Mouse (Mus musculus) right cerebral cortex, postnatal 10 days (tissue): Measurements from ENCODE around the gene 1700001K19Rik.
"Not testable (repeated sequence)": the region's sequence is repeated elsewhere in the genome, so short reads cannot be mapped to it uniquely, and the experiment has no call there.

Experiments used
- DNase-seq, 2 experiments: peaks; one replicate each; pipeline ENCODE4 v3.0.0; 2021; ENCODE audit warnings: low spot score in 2 of 2

The 1700001K19Rik gene

DNA sequence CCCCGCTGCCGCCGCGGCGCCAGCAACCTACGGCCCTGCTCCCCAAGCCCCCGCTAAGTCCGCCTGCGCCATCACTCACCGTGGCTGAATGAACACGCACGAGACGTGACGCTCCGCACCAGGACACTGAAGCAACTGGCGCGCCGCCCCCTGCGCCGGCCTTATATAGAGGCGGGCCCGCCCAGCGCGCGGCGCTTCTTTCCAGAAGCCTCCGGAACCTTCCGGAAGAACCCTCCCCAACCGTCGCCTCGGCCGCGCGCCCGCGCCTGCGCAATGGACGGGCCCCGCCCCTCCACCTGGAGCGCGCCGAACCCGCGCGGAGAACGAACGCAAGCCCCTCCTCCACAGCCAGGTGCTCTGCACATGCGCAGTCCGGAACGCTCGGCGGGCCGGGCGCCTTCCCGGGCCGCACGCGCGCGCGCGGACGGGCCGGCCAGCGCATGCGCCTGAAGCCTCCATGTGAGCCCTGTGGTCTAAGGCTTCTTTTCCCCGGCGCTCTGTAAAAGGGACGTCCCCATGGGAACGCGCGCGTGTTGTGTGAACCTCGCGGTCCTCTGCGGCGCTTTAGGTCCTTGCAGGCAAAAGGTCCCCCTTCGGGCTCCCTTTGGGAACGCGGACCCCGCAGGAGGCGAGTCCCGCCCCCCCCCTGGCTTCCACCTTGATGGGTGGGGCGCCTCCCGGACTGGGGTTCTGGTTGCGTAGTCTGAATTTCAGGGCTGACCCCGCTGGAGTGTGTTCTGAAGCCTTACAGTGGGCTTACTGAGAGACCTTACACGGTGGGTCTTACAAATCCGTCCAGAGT is 14.0 kb upstream of the 1700001K19Rik start:
- DNase-seq, result peak; percentile 98 to 99

DNA sequence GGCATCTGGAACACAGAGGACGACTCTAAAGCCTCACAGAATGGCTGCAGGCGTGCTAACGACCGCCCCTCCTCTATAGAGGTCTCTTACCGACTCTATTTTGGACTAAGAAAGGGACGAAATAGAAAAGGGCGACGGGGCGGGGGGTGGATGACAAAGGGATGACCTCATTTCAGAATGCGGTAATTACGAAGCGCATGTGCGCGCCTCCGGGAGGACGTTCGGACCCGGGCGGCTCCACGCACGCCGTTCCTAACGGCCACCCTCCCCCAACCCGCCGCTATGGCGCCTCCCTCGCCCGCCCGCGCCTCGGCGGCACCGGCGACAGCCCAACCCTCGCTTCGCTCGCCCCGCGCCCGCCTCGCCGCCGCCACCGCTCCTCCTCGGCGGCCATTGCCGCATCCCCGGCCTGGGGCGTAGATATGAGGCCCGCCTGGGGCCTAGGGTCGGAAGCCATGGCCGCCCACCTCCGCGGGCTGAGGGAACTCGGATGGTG is 13.3 kb upstream of the 1700001K19Rik start:
- DNase-seq, result peak; percentile 77 to 82

DNA sequence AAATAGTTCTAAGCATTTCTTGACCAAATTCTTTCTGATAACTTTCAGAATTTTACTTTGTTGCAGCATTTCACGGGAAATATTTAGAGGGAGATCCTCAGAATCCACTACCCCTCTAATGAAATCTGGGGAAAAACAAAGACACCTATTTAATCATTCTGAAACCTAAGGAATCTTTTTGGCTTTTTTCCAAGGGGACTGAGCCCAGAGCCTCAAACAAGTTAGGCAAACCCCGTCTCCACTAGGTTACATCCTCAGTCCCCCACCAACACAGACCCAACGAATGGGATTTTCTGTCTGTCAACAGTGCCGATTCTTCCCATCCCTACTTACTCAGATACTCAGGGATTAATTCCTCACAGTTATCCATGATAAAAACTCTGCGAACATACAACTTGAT is 11.0 kb upstream of the 1700001K19Rik start:
- DNase-seq, result not testable (repeated sequence)

DNA sequence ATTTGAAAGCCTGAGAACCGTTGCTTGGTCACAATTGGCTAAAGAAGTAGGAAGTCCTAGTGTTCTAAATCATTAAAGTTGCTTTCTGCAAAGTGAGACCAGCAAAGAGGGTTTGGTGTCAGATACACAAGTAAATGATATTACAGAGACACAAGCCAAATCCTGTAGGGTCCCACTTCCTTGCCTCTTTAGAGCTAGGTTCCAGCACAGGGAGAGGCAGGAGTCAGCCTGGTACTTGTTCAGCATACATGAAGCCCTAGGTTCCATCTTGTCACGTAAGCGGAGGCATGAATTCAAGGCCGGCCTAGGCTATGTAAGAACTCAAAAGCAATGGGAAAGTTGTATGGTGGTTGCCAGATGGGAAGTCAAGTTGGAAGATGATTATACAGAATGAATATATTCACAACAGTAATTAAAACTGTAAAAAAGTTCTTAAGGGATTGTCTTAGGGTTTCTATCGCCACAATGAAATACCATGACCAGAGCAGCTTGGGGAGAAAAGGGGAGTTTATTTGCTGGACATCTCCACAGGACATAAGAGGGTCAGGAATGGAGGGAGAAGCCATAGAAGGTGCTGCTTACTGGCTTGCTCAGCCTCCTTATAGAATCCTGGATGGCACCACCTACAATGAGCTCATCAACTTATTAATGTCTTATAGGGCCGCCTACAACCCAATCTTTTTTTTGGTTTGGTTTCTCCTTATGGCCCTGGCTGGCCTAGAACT is 7.7 kb upstream of the 1700001K19Rik start:
- no peak for DNase-seq

DNA sequence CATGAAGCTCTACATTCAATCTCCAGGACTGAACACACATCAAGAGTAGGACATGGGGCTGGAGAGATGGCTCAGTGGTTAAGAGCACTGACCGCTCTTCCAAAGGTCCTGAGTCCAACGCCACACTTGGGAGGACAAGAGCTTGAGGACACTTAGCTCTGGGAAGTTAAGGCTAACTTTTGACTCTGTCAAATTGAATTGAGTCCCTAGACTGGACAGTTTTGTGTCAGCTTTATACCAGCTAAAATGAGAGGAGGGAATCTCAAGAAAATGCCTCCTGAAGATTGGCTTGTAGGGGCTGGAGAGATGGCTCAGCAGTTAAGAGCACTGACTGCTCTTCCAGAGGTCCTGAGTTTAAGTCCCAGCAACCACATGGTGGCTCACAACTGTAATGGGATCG is 6.5 kb upstream of the 1700001K19Rik start:
- DNase-seq, result not testable (repeated sequence)

DNA sequence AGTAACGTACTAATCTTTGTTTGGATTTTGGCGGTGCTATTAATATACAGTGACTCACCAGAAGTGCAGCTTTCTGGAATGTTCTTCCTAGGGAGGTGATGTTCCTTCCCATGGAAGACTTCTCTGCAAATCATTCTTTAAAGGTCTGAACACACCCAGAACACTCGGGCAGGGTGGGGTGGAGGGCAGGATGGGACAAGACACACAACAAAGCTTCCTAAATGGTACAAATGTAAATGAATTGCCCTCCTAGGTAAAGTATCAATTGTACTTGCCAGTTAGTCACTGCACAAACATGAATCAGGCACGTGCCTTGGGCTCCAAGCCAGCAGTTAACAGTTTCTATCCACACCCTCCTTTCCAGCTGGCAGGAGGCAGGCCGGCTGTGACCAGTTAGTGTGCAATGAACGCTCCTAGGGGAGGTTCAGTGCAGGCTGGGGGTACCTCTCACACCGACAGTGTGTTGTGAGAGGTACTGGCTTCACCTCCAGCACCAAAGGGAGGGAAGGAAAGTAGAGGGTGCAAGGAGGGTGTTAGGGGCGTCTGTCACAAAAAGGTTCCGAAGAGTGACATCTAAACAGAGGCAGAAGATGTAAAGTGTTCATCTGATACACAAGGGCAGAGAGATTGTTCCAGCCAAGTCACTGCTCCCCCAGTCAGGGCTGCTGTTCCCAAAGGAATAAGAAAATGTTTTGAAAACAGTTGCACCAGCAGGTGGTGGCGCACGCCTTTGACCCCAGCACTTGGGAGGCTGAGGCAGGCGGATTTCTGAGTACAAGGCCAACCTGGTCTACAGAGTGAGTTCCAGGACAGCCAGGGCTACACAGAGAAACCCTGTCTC is 5.7 kb upstream of the 1700001K19Rik start:
- DNase-seq, result peak; percentile 78 to 79

DNA sequence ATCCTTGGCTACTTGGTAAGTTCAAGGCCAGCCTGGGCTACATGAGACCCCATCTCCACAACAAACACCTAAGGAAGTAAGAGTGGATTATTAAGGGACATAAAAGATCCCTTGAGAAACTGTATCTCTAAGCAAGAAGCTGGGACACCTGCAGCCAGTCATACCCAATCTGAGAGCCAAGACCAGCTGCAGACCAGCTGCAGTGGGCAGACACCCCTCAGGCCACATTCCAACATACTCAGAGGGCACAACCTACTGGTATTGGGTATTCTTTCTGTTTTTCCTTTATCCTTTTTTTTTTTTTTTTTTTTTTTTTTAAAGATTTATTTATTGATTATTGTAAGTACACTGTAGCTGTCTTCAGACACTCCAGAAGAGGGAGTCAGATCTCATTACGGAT is 1.2 kb upstream of the 1700001K19Rik start:
- DNase-seq, result no peak

DNA sequence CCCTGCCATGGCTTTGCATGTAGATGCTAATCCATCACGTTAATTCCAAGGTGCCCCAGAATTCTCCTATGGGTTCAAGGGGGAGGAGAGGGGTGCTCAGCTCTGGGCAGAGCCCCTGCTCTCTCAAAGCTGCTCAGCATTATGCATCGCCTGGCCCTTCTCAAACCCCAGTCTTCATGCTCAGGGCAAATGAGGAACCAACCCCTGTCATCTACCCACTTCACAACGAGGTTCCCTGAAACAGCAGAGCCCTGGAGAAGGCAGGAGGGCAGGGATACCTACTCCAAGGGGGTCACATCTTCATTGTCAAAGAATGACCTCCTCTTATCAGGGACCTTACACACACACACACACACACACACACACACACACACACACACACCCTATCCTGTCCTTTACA is 541 bp downstream of the 1700001K19Rik start:
- DNase-seq, result no peak

DNA sequence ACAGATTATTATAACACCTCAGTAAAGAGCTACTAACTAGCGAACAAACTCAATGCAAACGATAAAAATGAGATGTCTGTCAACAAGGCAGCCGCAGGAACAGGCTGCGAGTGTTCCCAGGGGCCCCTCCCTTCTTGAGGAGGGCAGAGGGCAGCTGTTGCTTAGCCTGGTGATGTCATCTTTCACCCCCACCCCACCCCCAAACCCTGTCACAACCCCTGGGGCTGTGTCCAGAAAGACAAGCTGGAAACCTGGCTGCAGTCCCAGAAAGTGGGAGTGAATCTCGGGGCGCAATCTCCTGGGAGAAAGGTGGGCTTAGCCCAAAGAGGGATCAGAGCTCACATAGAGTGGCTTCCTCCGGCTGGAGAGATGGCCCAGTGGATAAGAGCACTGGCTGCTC is 1.2 kb downstream of the 1700001K19Rik start:
- no peak for DNase-seq

DNA sequence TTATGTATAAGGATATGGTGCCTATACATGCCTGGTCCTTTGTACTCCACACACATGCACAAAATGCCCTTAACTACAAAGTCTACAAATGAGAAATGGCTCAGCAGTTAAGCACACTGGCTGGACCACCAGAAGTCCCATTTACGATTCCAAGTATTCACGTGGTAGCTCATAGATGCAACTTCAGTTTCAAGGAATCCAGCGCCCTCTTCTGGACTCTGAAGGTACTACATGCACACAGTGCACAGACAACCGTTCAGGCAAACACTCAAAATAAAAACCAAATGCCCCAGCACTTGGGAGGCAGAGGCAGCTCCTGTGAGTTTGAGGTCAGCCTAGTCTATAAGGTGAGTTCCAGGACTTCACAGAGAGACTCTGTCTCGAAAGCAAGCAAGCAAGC is 8.2 kb downstream of the 1700001K19Rik start:
- no peak for DNase-seq

DNA sequence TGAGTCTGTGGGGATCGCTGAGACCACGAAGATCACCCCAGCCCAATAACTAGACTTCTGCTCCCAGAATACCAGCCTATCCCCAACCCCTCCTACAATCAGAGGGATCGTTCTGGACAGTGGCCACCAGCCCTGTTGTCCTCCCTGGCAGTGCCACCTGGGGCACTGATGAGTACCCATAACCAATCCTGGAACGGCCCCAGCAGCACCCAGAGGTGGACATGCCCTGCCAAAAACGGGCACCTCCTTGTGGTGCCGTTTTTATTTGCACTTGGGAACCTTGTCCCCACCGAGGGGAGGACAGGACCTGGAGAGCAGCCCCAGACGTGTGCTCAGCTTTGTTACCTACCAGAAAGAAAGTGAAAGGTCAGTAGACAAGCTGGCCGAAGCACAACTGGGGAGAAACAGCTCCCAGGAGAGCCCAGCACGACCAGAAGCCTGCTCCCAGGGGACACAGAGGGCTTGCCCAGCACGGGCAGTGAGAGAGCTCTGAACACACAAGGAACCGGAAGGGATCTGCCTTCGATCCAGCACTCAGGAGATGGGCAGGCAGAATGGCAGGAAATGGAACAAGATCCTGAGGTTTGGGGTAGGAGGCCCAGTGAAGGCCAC is 14.8 kb downstream of the 1700001K19Rik start:
- DNase-seq, result no peak

DNA sequence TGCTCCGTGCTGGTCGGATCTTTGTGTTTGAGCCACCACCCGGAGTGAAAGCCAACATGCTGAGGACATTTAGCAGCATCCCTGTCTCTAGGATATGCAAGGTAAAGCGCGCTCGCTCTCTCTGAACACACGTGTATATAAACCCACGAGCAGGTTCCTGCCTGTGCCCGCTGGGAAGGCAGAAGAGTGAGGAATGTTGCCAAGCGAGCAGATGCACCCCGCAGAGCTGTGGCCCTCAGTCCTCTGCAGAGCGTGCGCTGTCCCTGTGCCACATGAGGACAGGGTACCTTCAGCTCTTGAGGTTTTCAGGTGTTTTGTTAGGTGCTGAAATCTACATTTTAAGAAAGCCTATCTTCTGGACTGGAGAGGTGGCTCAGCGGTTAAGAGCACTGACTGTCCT is 20.7 kb downstream of the 1700001K19Rik start:
- DNase-seq, result no peak

DNA sequence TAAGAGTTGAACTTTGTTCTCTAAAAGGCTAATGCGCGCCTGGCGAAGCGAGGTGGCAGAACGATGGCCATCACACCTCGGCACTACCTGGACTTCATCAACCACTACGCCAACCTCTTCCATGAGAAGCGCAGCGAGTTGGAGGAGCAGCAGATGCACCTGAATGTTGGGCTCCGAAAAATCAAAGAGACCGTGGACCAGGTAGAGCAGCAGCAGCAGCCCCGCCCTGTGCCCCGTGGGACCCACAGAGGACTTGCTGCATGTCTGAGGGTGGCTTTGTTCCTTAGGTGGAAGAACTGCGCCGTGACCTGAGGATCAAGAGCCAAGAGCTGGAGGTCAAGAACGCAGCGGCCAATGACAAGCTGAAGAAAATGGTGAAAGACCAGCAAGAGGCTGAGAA is 31.0 kb downstream of the 1700001K19Rik start:
- no peak for DNase-seq

DNA sequence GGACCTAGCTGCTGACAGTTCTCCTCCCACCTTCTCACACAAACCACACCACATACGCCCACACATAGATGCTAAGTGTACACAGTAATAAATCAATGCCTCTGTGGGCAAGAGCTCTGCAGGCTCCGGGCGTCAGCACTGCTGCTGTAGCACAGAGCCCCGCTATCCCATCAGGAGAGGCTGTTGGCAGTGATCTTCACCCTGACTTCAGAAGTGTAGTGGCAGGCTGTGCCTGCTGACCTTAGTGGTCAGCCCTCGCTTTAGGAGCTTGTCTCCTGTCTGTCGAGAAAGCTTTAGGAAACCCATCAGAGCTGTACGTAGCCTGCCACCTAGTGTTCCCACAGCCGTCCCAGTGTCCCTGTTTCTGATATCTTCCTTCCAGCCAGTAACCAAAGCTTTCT is 32.2 kb downstream of the 1700001K19Rik start:
- no peak for DNase-seq

DNA sequence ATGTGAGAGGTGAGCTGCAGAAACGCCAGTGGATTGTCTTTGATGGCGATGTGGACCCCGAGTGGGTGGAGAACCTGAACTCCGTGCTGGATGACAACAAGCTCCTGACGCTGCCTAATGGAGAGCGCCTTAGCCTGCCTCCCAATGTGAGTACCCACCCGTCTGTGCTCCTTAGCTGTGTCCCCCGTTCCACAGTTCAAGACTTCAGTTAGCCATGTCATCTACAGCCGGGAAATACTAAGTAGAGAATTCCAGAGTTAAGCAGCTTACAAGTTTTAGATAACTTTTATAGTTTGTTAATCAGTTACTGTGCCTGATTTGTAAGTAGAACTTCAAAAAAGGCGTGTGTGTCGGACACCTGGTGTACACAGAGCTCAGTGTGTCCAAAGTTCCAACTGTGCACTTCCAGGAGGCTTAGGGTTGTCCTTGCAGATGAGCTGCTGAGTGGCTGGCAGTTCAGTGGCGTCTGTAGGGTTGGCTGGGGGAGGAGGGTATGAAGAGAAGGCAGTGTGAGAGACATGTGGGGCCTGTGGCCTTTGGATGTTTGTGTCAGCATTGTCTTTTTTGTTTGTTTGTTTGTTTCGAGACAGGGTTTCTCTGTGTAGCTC is 44.8 kb downstream of the 1700001K19Rik start:
- DNase-seq, result no peak

DNA sequence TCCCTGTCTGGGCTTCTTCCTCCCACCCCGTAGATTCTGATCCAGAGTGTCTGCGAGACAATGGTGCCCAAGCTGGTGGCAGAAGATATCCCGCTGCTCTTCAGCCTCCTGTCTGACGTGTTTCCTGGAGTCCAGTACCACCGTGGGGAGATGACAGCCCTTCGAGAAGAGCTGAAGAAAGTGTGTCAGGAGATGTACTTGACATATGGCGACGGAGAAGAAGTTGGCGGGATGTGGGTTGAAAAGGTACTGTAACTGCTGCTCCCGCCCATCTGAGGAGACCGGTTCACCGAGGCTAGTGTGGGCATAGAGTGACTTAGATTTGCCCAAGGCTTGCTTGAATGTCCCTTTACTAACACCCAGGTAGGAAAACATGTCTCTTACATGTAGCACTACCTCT is 46.1 kb downstream of the 1700001K19Rik start:
- no peak for DNase-seq

DNA sequence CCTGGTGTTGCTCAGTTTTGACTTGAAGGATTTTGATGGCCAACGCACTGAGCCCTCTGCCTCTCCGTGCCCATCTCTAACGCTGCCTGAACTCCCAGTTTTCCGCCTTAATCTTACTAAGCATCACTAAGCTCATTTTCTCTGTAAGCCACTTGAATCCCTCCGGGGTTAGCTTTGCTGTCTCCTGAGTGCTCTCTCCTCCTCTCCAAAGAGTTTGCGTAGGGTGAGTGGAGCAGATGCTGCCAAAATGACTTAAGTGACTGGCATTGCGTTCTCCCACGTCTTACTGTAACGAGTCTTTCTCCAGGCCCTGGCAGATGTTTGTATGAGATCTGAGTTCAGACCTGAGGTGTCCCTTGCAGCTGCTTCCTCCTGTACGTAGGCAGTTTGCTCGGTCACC is 52.4 kb downstream of the 1700001K19Rik start:
- DNase-seq, result no peak
